Mouse (Mus musculus) embryonic facial prominence, embryonic 13.5 days (tissue): ENCODE data around the gene Abhd14b. TPM values are rescaled to one million over a fixed set of nuclear protein-coding genes. Genes with fewer than 3 reads are reported as not detected.

Source experiments
- ATAC-seq: fragments of 200-750 bp; cut with Nextera tagmentation; 2 replicates; pipeline ENCODE4 v1.8.0; 2017; ENCODE audit warnings: low read depth; ENCODE audit not compliant: insufficient number of reproducible peaks, insufficient read depth, low FRiP score, low TSS enrichment
- H3K27ac ChIP-seq: fragments of 300-500 bp; sonication (generic); 2 replicates; pipeline ENCODE4 v1.5.1; 2015; ENCODE audit warnings: moderate library complexity, mild to moderate bottlenecking, inconsistent platforms
- H3K27me3 ChIP-seq: fragments of 300-500 bp; sonication (generic); 2 replicates; pipeline ENCODE4 v1.6.1; 2015; ENCODE audit warnings: mild to moderate bottlenecking, inconsistent platforms
- H3K36me3 ChIP-seq: fragments of 300-500 bp; sonication (generic); 2 replicates; pipeline ENCODE4 v1.6.1; 2015; ENCODE audit warnings: mild to moderate bottlenecking, inconsistent platforms
- H3K4me1 ChIP-seq: fragments of 300-500 bp; sonication (generic); 2 replicates; pipeline ENCODE4 v1.6.1; 2015; ENCODE audit warnings: inconsistent platforms
- H3K4me2 ChIP-seq: fragments of 300-500 bp; sonication (generic); 2 replicates; pipeline ENCODE4 v1.6.1; 2015; ENCODE audit warnings: moderate library complexity, mild to moderate bottlenecking, inconsistent platforms
- H3K4me3 ChIP-seq: fragments of 300-500 bp; sonication (generic); 2 replicates; pipeline ENCODE4 v1.5.1; 2015; ENCODE audit warnings: mild to moderate bottlenecking, inconsistent platforms
- H3K9ac ChIP-seq: fragments of 300-500 bp; sonication (generic); 2 replicates; pipeline ENCODE4 v1.6.1; 2015; ENCODE audit warnings: mild to moderate bottlenecking, inconsistent platforms
- H3K9me3 ChIP-seq: fragments of 300-500 bp; sonication (generic); 2 replicates; pipeline ENCODE4 v1.6.1; 2016; ENCODE audit warnings: inconsistent platforms
- WGBS: fragments of 180-500 bp; shearing (Covaris S2); methylation state at CpG from one replicate; pipeline ENCODE4 v1.1.7; 2015; ENCODE audit warnings: mixed read lengths; 5-methylcytosine and 5-hydroxymethylcytosine counted together
- polyA plus RNA-seq: library from polyadenylated mRNA; unstranded; fragments of >200 nt; fragmentation: Nextera tagmentation; extraction: Ambion mirVana; gene quantifications from 2 replicates; pipeline ENCODE4 v1.2.1, GENCODE M21; 2015

Gene Abhd14b
- polyA plus RNA-seq, 1 experiment from 2014 or later = 21.4 TPM

- H3K9ac ChIP-seq = peak within 1 kb of the TSS; percentile 85
- no peaks in the 10 kb centered on the region for H3K27me3 ChIP-seq
- peak; percentile 45 for ATAC-seq
- H3K4me2 ChIP-seq = peak within 1 kb of the TSS; percentile 97
- H3K36me3 ChIP-seq = peaks cover 11% of the 10 kb centered on the region; the same call in 1 of the 2 replicates
- H3K27ac ChIP-seq = peak within 1 kb of the TSS; percentile 92
- peak within 1 kb of the TSS; percentile 69 for H3K4me3 ChIP-seq
- under 1% methylated on average over 39 of the region's 74 CpGs for WGBS
- no peaks in the 10 kb centered on the region for H3K9me3 ChIP-seq
- H3K4me1 ChIP-seq = peaks cover 91% of the 10 kb centered on the region
These were observed 6.2 kb downstream of the Abhd14b start, which contains the start of gene Pcbp4 for GRCm38 (mm10) chr9:106453271-106454070. Gene Pcbp4, plus strand, starts transcription at chr9:106453291.

GRCm38 (mm10) chr9:106454071-106454761, 7.0 kb downstream of the Abhd14b start:
- Histone ChIP-seq H3K27me3 (no peaks in the 10 kb centered on the region), H3K27ac (peak overlapping the region; percentile 92), H3K4me1 (peaks cover 90% of the 10 kb centered on the region), H3K4me2 (peak overlapping the region; percentile 97), H3K36me3 (peaks cover 11% of the 10 kb centered on the region; the same call in 1 of the 2 replicates), H3K9me3 (no peaks in the 10 kb centered on the region), H3K9ac (peak overlapping the region; percentile 85), H3K4me3 (peak overlapping the region; percentile 69)
- WGBS = 0% methylated on average over 13 of the region's 20 CpGs
- ATAC-seq = peak; percentile 22

DNA sequence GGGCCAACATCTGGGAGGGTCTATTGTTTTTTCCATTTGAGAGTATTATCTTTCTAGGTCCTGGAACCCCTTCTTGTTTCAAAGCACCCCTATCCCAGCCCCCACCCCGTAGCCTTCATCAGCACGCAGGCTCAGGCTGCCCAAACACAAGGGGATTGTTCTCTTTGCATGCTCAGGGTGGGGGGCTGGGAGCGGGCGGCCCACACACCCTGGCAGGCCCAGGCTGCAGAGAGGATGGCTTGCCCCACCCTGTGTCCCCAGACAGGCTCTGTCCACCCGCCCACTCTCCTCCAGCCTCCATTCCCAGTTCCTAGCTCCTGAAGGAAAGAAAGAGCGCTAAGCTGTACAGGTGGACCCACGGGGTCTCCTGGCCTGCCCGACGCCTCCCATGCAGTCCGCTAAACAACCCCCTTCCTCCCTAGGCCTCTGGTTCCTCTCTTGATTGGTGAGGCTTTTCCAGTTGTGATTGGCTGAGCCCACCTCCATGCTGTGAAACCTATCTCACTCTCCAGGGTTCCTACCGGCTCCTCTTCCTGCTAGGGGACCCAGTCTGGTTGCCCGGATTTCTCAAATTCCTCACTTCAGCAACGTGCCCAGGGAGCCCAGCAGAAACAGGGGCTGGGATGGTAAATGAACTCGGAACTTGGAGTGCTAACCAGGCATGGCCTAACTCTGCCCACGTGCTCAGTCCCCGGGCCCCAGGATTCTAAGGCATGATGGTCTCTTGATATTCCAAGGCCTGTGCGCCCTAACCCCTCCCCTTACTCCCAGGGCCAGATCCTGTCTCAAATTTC, 7.8 kb downstream of the Abhd14b start:
- Histone ChIP-seq H3K36me3 (peaks cover 20% of the 10 kb centered on the region), H3K9me3 (no peaks in the 10 kb centered on the region), H3K4me3 (peak overlapping the region; percentile 69), H3K27ac (peak overlapping the region; percentile 92), H3K4me2 (peak overlapping the region; percentile 97), H3K9ac (peak overlapping the region; percentile 85), H3K27me3 (no peaks in the 10 kb centered on the region), H3K4me1 (peaks cover 88% of the 10 kb centered on the region)
- WGBS = 1% methylated on average over 17 of the region's 17 CpGs
- 0 out of 2 replicates have a peak, but pooled peaks have one; percentile 38 for ATAC-seq

DNA sequence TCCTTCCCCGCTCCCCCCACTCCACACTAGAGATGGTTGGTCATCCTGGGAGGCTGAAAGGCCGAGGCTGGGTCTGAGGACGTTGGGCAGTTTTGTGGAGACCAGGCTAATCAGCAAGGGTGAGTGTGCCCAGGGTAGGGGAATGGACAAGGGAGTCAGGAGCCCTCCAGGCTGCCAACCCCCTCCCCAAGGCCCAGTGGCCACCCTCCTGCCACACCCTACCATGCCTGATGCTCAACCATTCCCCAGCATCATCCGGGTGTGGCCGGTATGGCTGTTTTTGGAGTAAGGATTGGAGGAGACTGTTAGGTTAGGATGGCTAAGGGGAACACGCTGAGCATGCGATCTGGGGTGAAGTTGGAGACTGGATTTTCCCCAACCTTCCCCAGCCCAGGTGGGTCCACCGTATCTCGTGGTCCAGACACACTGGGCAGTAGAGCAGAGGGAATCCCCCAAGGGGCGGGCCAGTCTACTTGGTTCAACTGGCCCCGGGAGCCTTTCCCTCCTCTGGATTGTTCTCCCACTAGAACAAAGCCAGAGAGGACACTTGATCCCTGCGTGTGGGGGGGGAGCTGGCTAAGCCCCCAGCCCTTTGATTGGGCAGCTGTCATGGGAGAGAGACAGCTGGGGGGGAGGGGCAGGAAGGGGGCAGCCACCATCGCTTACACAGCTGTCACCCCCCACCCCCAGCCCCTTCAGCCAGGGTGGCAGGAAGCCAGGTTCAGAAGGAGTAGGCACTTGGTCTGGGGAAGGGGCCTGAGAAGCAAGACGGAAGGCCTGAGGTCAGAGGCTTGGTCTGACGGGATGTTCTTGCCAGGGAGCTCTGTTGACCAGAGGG, 9.3 kb downstream of the Abhd14b start:
- H3K4me1 ChIP-seq = peaks cover 78% of the 10 kb centered on the region
- peak overlapping the region; percentile 69 for H3K4me3 ChIP-seq
- H3K4me2 ChIP-seq = peak overlapping the region; percentile 97
- H3K9ac ChIP-seq = peak overlapping the region; percentile 85
- no peaks in the 10 kb centered on the region for H3K9me3 ChIP-seq
- ATAC-seq = no peak
- peak overlapping the region; percentile 92 for H3K27ac ChIP-seq
- peaks cover 33% of the 10 kb centered on the region for H3K36me3 ChIP-seq
- 32% methylated on average over 15 of the region's 15 CpGs for WGBS
- no peaks in the 10 kb centered on the region for H3K27me3 ChIP-seq

- Histone ChIP-seq H3K4me2 (peak overlapping the region; percentile 97), H3K27ac (peak overlapping the region; percentile 92), H3K4me1 (peaks cover 72% of the 10 kb centered on the region), H3K9me3 (no peaks in the 10 kb centered on the region), H3K4me3 (peak overlapping the region; percentile 69), H3K36me3 (peaks cover 35% of the 10 kb centered on the region), H3K27me3 (no peaks in the 10 kb centered on the region), H3K9ac (peak overlapping the region; percentile 85)
- WGBS = 48% methylated on average over 9 of the region's 9 CpGs
- no peak for ATAC-seq
These were observed 9.9 kb downstream of the Abhd14b start for GRCm38 (mm10) chr9:106457163-106457559.

GRCm38 (mm10) chr9:106457920-106458319, 10.7 kb downstream of the Abhd14b start:
- no peak for ATAC-seq
- H3K4me3 ChIP-seq = no peak overlapping the region
- H3K27me3 ChIP-seq = no peaks in the 10 kb centered on the region
- H3K27ac ChIP-seq = no peak overlapping the region
- H3K36me3 ChIP-seq = peaks cover 40% of the 10 kb centered on the region
- H3K9me3 ChIP-seq = no peaks in the 10 kb centered on the region
- H3K4me2 ChIP-seq = no peak overlapping the region
- WGBS = 71% methylated on average over 5 of the region's 5 CpGs
- H3K4me1 ChIP-seq = peaks cover 64% of the 10 kb centered on the region
- H3K9ac ChIP-seq = no peak overlapping the region

DNA sequence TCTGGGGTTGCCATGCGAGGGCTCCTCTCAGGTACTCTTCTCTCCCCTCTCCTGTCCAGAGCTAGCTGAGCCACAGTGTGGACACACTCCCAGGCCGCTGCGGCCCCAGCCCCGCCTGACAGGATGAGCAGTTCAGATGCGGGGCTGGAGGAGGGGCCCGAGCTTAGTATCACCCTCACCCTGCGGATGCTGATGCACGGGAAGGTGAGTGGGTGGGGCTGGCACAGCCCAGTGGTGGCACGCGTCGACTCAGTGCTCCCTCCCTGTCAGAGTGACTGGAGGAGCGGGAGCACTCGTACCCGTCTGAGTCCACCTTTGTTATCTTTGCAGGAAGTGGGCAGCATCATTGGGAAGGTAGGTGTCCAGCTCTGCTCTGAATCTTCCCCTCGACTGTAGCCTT, 12.7 kb downstream of the Abhd14b start:
- Histone ChIP-seq H3K36me3 (peaks cover 55% of the 10 kb centered on the region), H3K4me1 (peaks cover 60% of the 10 kb centered on the region), H3K4me3 (no peak overlapping the region), H3K9ac (no peak overlapping the region), H3K9me3 (no peaks in the 10 kb centered on the region), H3K4me2 (no peak overlapping the region), H3K27me3 (peaks cover 11% of the 10 kb centered on the region; the same call in 1 of the 2 replicates), H3K27ac (no peak overlapping the region)
- WGBS = 81% methylated on average over 15 of the region's 15 CpGs
- no peak for ATAC-seq

- Histone ChIP-seq H3K27ac (no peak overlapping the region), H3K27me3 (peaks cover 11% of the 10 kb centered on the region; the same call in 1 of the 2 replicates), H3K4me3 (no peak overlapping the region), H3K4me2 (no peak overlapping the region), H3K9ac (no peak overlapping the region), H3K36me3 (peaks cover 55% of the 10 kb centered on the region), H3K4me1 (peaks cover 59% of the 10 kb centered on the region), H3K9me3 (no peaks in the 10 kb centered on the region)
- 66% methylated on average over 18 of the region's 18 CpGs for WGBS
- no peak for ATAC-seq
These were observed 13.3 kb downstream of the Abhd14b start for GRCm38 (mm10) chr9:106460401-106461025.

- ATAC-seq = no peak
- Histone ChIP-seq H3K36me3 (peaks cover 55% of the 10 kb centered on the region), H3K4me1 (peaks cover 59% of the 10 kb centered on the region)
These were observed 13.8 kb downstream of the Abhd14b start for GRCm38 (mm10) chr9:106461026-106461415.

GRCm38 (mm10) chr9:106461641-106462429, 14.6 kb downstream of the Abhd14b start:
- ATAC-seq = no peak
- no peak overlapping the region for H3K9ac ChIP-seq
- H3K4me2 ChIP-seq = no peak overlapping the region
- H3K4me1 ChIP-seq = peaks cover 52% of the 10 kb centered on the region
- WGBS = 78% methylated on average over 16 of the region's 16 CpGs
- peaks cover 11% of the 10 kb centered on the region for H3K27me3 ChIP-seq
- H3K27ac ChIP-seq = no peak overlapping the region
- no peak overlapping the region for H3K4me3 ChIP-seq
- no peaks in the 10 kb centered on the region for H3K9me3 ChIP-seq
- peaks cover 55% of the 10 kb centered on the region for H3K36me3 ChIP-seq

More at GRCm38 (mm10) chr9:106461026-106461415, 13.8 kb downstream of the Abhd14b start:
- Histone ChIP-seq H3K4me2 (no peak overlapping the region), H3K4me3 (no peak overlapping the region), H3K9ac (no peak overlapping the region), H3K27ac (no peak overlapping the region), H3K9me3 (no peaks in the 10 kb centered on the region), H3K27me3 (peaks cover 11% of the 10 kb centered on the region)
- WGBS = 89% methylated on average over 9 of the region's 9 CpGs
